Mouse (Mus musculus): ENCODE measurements around the gene Klhdc3.

Gene Klhdc3

GRCm38 (mm10) chr17:46702100-46702499, 21.4 kb upstream of the Klhdc3 start:
- DNase-seq (ENCODE audit: low spot score in 2 of 2) = no peak

- DNase-seq (ENCODE audit: low spot score in 2 of 2) = no peak
Observed at GRCm38 (mm10) chr17:46701489-46701888, 20.8 kb upstream of the Klhdc3 start.

- DNase-seq (ENCODE audit: low spot score in 2 of 2) = no peak
Observed at GRCm38 (mm10) chr17:46699912-46700311, 19.2 kb upstream of the Klhdc3 start.

GRCm38 (mm10) chr17:46699245-46699644, 18.5 kb upstream of the Klhdc3 start:
- no peak for DNase-seq (ENCODE audit: low spot score in 2 of 2)

- no peak for DNase-seq (ENCODE audit: low spot score in 2 of 2)
Observed at GRCm38 (mm10) chr17:46698515-46698914, 17.8 kb upstream of the Klhdc3 start.

GRCm38 (mm10) chr17:46694517-46695063, 13.9 kb upstream of the Klhdc3 start:
- no peak for DNase-seq (ENCODE audit: low spot score in 2 of 2)

- no peak for DNase-seq (ENCODE audit: low spot score in 2 of 2)
Observed at GRCm38 (mm10) chr17:46691390-46691789, 10.7 kb upstream of the Klhdc3 start.

- DNase-seq (ENCODE audit: low spot score in 2 of 2) = no peak
Observed at GRCm38 (mm10) chr17:46690665-46691064, 10.0 kb upstream of the Klhdc3 start.

GRCm38 (mm10) chr17:46685913-46686312, 5.2 kb upstream of the Klhdc3 start:
- DNase-seq (ENCODE audit: low spot score in 2 of 2) = no peak

GRCm38 (mm10) chr17:46682654-46683389, 2.1 kb upstream of the Klhdc3 start:
- DNase-seq (ENCODE audit: low spot score in 2 of 2) = no peak

- DNase-seq (ENCODE audit: low spot score in 2 of 2) = no peak
Observed at GRCm38 (mm10) chr17:46681466-46682118, 878 bp upstream of the Klhdc3 start.

- DNase-seq (ENCODE audit: low spot score in 2 of 2) = peak in 1 of 2 experiments; percentile 49
Observed at GRCm38 (mm10) chr17:46679843-46680759, 613 bp downstream of the Klhdc3 start.

- DNase-seq (ENCODE audit: low spot score in 2 of 2) = no peak
Observed at GRCm38 (mm10) chr17:46678911-46679310, 1.8 kb downstream of the Klhdc3 start.

GRCm38 (mm10) chr17:46678416-46678815, 2.3 kb downstream of the Klhdc3 start, which contains the start of gene Mea1:
Gene Mea1, plus strand, starts transcription at chr17:46678793.
- no peak for DNase-seq (ENCODE audit: low spot score in 2 of 2)

- DNase-seq (ENCODE audit: low spot score in 2 of 2) = no peak
Observed at GRCm38 (mm10) chr17:46674530-46675283, 6.0 kb downstream of the Klhdc3 start.

GRCm38 (mm10) chr17:46673850-46674529, 6.7 kb downstream of the Klhdc3 start, which contains the start of gene Rrp36:
Gene Rrp36, minus strand, starts transcription at chr17:46674352.
- peak; percentile 77 to 83 for DNase-seq (ENCODE audit: low spot score in 2 of 2)

GRCm38 (mm10) chr17:46669911-46670310, 10.8 kb downstream of the Klhdc3 start:
- no peak for DNase-seq (ENCODE audit: low spot score in 2 of 2)

GRCm38 (mm10) chr17:46667712-46668111, 13.0 kb downstream of the Klhdc3 start:
- DNase-seq (ENCODE audit: low spot score in 2 of 2) = no peak

GRCm38 (mm10) chr17:46662730-46663129, 18.0 kb downstream of the Klhdc3 start:
- DNase-seq (ENCODE audit: low spot score in 2 of 2) = no peak

GRCm38 (mm10) chr17:46661981-46662380, 18.7 kb downstream of the Klhdc3 start:
- no peak for DNase-seq (ENCODE audit: low spot score in 2 of 2)

Data from thymus, postnatal 10 days (tissue).